Mouse (Mus musculus): ENCODE measurements at regions not wholly inside any gene's neighbourhood (a gene's known extent, or its start where the extent isn't known, plus 50 kb on each side); places are given as distances from the start of the nearest gene placed in this dataset.

- Histone ChIP-seq H3K4me3 (replicated peaks) (no peak overlapping the region), H3K36me3 (no peaks in the 10 kb centered on the region), H3K27me3 (no peaks in the 10 kb centered on the region), H3K9ac (no peak overlapping the region), H3K9me3 (replicated peaks) (no peaks in the 10 kb centered on the region), H3K4me2 (replicated peaks) (no peak overlapping the region; the same call in 1 of the 2 replicates), H3K4me1 (peaks cover 11% of the 10 kb centered on the region), H3K27ac (replicated peaks) (peak overlapping the region; percentile 71)
- ATAC-seq (ENCODE audit: insufficient number of reproducible peaks, low FRiP score, low TSS enrichment, low read depth), result peak; percentile 57; the same call in 1 of the 2 replicates
- 22% methylated on average over 16 of the region's 16 CpGs for WGBS
Observed at GRCm38 (mm10) chr8:23314275-23315123, 903.3 kb downstream of the Mrps31 start.

GRCm38 (mm10) chr8:23319556-23319955 is 908.4 kb downstream of the Mrps31 start:
- H3K4me3 ChIP-seq (replicated peaks), result no peak overlapping the region
- no peak for ATAC-seq (ENCODE audit: insufficient number of reproducible peaks, low FRiP score, low TSS enrichment, low read depth)
- 51% methylated on average over 9 of the region's 9 CpGs for WGBS
- H3K4me1 ChIP-seq, result peaks cover 13% of the 10 kb centered on the region
- no peak overlapping the region for H3K9ac ChIP-seq
- H3K27ac ChIP-seq (replicated peaks), result no peak overlapping the region
- no peak overlapping the region for H3K4me2 ChIP-seq (replicated peaks)
- no peaks in the 10 kb centered on the region for H3K27me3 ChIP-seq
- no peaks in the 10 kb centered on the region for H3K9me3 ChIP-seq (replicated peaks)
- H3K36me3 ChIP-seq, result no peaks in the 10 kb centered on the region

DNA sequence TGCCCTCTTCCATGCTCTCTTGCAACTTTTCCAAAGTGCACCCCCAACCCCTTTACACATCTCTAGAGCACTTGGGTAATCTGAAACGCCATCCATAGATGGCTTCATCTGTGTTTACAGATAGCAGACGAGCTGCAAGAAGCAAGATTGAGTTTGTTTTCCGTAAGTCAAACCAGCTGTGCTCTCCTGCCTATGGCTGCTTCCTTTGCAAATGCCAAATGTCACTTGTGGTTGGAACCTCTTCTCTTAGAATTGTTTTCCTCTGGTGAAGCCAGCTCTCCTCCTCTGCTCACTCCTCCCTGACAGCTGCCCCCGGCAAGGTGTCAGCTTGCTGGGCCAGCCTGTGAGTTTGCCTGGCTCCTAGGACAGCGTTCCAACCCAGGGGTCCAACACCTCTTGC is 910.0 kb downstream of the Mrps31 start:
- no peak overlapping the region for H3K4me2 ChIP-seq (replicated peaks)
- H3K4me3 ChIP-seq (replicated peaks), result no peak overlapping the region
- 28% methylated on average over 5 of the region's 5 CpGs for WGBS
- ATAC-seq (ENCODE audit: insufficient number of reproducible peaks, low FRiP score, low TSS enrichment, low read depth), result no peak
- H3K4me1 ChIP-seq, result peaks cover 7% of the 10 kb centered on the region
- no peaks in the 10 kb centered on the region for H3K27me3 ChIP-seq
- H3K27ac ChIP-seq (replicated peaks), result 0 out of 2 replicates have a peak overlapping the region, but pooled peaks have one; percentile 4
- no peaks in the 10 kb centered on the region for H3K9me3 ChIP-seq (replicated peaks)
- H3K9ac ChIP-seq, result no peak overlapping the region
- H3K36me3 ChIP-seq, result no peaks in the 10 kb centered on the region

DNA sequence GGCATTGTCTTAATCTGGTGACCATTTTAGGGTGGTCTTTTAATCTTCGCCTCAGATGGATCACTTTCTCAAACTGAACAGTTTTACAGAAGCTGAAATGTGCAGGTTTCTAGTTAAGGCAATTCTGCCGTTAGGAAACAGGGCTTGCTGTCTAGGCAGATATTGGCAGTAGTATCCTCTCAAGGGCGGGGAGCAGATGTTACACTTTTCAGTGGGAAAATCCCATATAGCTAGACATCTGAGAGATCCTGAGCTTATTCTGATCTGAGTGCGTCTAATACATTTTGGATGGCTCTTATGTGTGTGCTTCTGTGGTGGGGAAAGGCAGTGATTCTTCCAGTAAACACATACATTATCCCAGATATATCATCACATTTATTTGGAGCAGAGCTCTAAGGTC is 916.1 kb downstream of the Mrps31 start:
- no peak overlapping the region for H3K4me3 ChIP-seq (replicated peaks)
- no peaks in the 10 kb centered on the region for H3K36me3 ChIP-seq
- 74% methylated on average over 4 of the region's 4 CpGs for WGBS
- no peaks in the 10 kb centered on the region for H3K4me1 ChIP-seq
- H3K27me3 ChIP-seq, result no peaks in the 10 kb centered on the region
- H3K27ac ChIP-seq (replicated peaks), result no peak overlapping the region
- no peak overlapping the region for H3K4me2 ChIP-seq (replicated peaks)
- no peak overlapping the region for H3K9ac ChIP-seq
- no peak for ATAC-seq (ENCODE audit: insufficient number of reproducible peaks, low FRiP score, low TSS enrichment, low read depth)
- H3K9me3 ChIP-seq (replicated peaks), result no peaks in the 10 kb centered on the region

GRCm38 (mm10) chr8:23344161-23344560 is 933.0 kb downstream of the Mrps31 start:
- no peak for ATAC-seq (ENCODE audit: insufficient number of reproducible peaks, low FRiP score, low TSS enrichment, low read depth)
- Histone ChIP-seq H3K4me2 (replicated peaks) (no peak overlapping the region), H3K9ac (no peak overlapping the region), H3K27ac (replicated peaks) (no peak overlapping the region), H3K9me3 (replicated peaks) (no peaks in the 10 kb centered on the region), H3K27me3 (no peaks in the 10 kb centered on the region), H3K36me3 (no peaks in the 10 kb centered on the region), H3K4me3 (replicated peaks) (no peak overlapping the region), H3K4me1 (no peaks in the 10 kb centered on the region)
- WGBS, result 23% methylated on average over 4 of the region's 4 CpGs

DNA sequence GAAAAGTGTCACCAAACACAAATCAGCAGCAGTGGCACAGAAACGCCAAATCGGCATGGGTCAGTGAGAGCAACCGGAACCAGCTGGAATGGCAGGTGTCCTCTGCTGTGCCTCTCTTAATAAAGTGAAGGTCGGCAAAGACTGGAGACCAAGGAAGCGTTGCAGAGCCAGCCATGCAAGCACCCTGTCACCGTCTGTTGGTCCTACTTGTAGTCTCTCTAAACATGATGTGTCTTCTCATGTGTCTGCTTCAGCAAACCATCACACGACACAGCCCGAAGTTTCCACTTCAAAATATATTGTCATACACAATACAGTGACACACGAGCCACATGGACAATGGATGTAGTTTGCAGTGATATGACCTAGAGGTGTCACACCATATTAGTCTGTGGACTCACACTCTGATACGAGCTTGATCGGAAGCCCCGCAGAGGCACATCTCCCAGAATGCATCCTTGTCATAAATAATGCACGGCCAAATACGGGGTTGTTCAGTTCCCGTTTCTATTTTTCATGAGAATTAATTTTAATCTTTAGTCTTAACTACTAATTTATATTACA is 940.3 kb downstream of the Mrps31 start:
- H3K36me3 ChIP-seq, result no peaks in the 10 kb centered on the region
- H3K27me3 ChIP-seq, result no peaks in the 10 kb centered on the region
- H3K4me2 ChIP-seq (replicated peaks), result no peak overlapping the region
- ATAC-seq (ENCODE audit: insufficient number of reproducible peaks, low FRiP score, low TSS enrichment, low read depth), result no peak
- no peak overlapping the region for H3K4me3 ChIP-seq (replicated peaks)
- H3K9me3 ChIP-seq (replicated peaks), result no peaks in the 10 kb centered on the region
- no peak overlapping the region for H3K9ac ChIP-seq
- H3K27ac ChIP-seq (replicated peaks), result no peak overlapping the region
- 85% methylated on average over 15 of the region's 15 CpGs for WGBS
- no peaks in the 10 kb centered on the region for H3K4me1 ChIP-seq

- ATAC-seq (ENCODE audit: insufficient number of reproducible peaks, low FRiP score, low TSS enrichment, low read depth), result no peak
- Histone ChIP-seq H3K4me3 (replicated peaks) (no peak overlapping the region), H3K27me3 (no peaks in the 10 kb centered on the region), H3K27ac (replicated peaks) (no peak overlapping the region), H3K4me2 (replicated peaks) (no peak overlapping the region), H3K9ac (no peak overlapping the region), H3K36me3 (no peaks in the 10 kb centered on the region), H3K4me1 (no peaks in the 10 kb centered on the region), H3K9me3 (replicated peaks) (no peaks in the 10 kb centered on the region)
- WGBS, result 52% methylated on average over 6 of the region's 6 CpGs
Observed at GRCm38 (mm10) chr8:23352259-23353106, 941.3 kb downstream of the Mrps31 start.

GRCm38 (mm10) chr8:23360061-23360622 is 949.0 kb downstream of the Mrps31 start:
- ATAC-seq (ENCODE audit: insufficient number of reproducible peaks, low FRiP score, low TSS enrichment, low read depth), result no peak
- Histone ChIP-seq H3K9ac (no peak overlapping the region), H3K36me3 (no peaks in the 10 kb centered on the region), H3K9me3 (replicated peaks) (no peaks in the 10 kb centered on the region; the same call in 1 of the 2 replicates), H3K27ac (replicated peaks) (no peak overlapping the region), H3K4me1 (no peaks in the 10 kb centered on the region), H3K4me3 (replicated peaks) (no peak overlapping the region), H3K4me2 (replicated peaks) (no peak overlapping the region), H3K27me3 (no peaks in the 10 kb centered on the region)
- WGBS, result 58% methylated on average over 12 of the region's 12 CpGs

GRCm38 (mm10) chr8:23360850-23361274 is 949.7 kb downstream of the Mrps31 start:
- Histone ChIP-seq H3K4me2 (replicated peaks) (no peak overlapping the region), H3K27ac (replicated peaks) (no peak overlapping the region), H3K9me3 (replicated peaks) (no peaks in the 10 kb centered on the region; the same call in 1 of the 2 replicates), H3K4me1 (no peaks in the 10 kb centered on the region), H3K4me3 (replicated peaks) (no peak overlapping the region), H3K36me3 (no peaks in the 10 kb centered on the region), H3K9ac (no peak overlapping the region), H3K27me3 (no peaks in the 10 kb centered on the region)
- ATAC-seq (ENCODE audit: insufficient number of reproducible peaks, low FRiP score, low TSS enrichment, low read depth), result no peak
- 24% methylated on average over 9 of the region's 9 CpGs for WGBS
